Mouse (Mus musculus) ES-Bruce4 (cell line): ENCODE results near the gene Dgkh.

ENCODE experiments used
- CTCF ChIP-seq: IDR thresholded peaks from one replicate; pipeline ENCODE4 v1.8.1; 2011; ENCODE audit warnings: low read depth, low read length
- POLR2A ChIP-seq: IDR thresholded peaks from one replicate; pipeline ENCODE4 v1.8.1; 2011; ENCODE audit warnings: low read length; ENCODE audit not compliant: insufficient read depth

- TF ChIP-seq POLR2A (no peak), CTCF (no peak)
Observed at GRCm38 (mm10) chr14:78731852-78732616, 542 bp downstream of the Dgkh start.
